Mouse (Mus musculus): Measurements from ENCODE around the gene Mrpl53. TPM values are rescaled to one million over a fixed set of nuclear protein-coding genes. Genes with fewer than 3 reads are reported as not detected.
A peak's percentile ranks its signal among the peaks of the same experiment; 100 is the strongest.
"Not testable (repeated sequence)": the region's sequence is repeated elsewhere in the genome, so short reads cannot be mapped to it uniquely, and the experiment has no call there.

Mrpl53 gene
- polyA plus RNA-seq, 1 experiment from 2014 or later: 113 TPM

DNA sequence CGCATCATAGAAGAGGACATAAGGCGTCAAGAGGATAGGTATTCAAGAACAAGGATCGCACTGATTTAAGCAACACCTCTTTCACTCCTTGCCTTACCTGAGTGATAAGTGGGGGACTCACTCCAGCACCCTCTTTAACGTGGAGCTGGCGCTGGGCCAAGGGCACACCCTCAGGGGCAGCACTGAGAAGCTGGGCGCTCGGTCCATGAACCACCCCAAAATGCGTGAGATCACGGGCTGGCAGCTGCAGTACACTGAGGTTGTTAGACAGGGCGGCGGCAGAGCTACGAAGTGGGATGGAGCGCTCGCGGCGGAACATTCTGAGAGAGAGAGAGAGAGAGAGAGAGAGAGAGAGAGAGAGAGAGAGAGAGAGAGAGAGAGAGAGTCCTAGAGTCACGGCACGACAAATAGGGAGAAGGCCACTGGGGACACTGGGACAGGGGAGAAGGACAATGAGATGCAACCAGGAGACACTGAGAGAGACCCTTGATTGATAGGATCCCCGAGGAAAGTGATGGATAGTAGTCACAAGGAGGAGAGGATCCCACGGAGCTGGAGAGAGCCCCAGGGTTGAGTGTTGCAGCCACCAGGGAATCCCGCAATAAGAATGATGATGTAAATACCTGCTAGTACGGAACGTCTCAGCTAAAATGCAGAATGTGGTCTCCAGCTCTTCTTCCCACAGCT, 46.9 kb downstream of the Mrpl53 start:
- Histone ChIP-seq H3K36me3 (ENCODE audit: control insufficient read depth, insufficient read depth) (peaks cover 19% of the 10 kb centered on the region), H3K4me1 (replicated peaks; ENCODE audit: control insufficient read depth, insufficient read depth, low read length) (peaks cover 6% of the 10 kb centered on the region), H3K27ac (ENCODE audit: low read depth, low read length) (no peak overlapping the region), H3K27me3 (replicated peaks; ENCODE audit: control insufficient read depth, insufficient read depth, low read length) (0 out of 2 replicates have a peak, but pooled peaks cover under 1% of the 10 kb centered on the region), H3K9me3 (ENCODE audit: control insufficient read depth) (no peaks in the 10 kb centered on the region), H3K4me2 (replicated peaks; ENCODE audit: low read depth) (peak overlapping the region; percentile 88), H3K4me3 (ENCODE audit: low read depth, low read length) (peak overlapping the region; percentile 47), H3K9ac (ENCODE audit: low read depth, low read length) (no peak overlapping the region)
- WGBS: 9% methylated on average over 23 of the region's 23 CpGs
- no peak for ATAC-seq
- TF ChIP-seq CTCF (IDR thresholded peaks at IDR 0.05; ENCODE audit: low read depth): no peak

DNA sequence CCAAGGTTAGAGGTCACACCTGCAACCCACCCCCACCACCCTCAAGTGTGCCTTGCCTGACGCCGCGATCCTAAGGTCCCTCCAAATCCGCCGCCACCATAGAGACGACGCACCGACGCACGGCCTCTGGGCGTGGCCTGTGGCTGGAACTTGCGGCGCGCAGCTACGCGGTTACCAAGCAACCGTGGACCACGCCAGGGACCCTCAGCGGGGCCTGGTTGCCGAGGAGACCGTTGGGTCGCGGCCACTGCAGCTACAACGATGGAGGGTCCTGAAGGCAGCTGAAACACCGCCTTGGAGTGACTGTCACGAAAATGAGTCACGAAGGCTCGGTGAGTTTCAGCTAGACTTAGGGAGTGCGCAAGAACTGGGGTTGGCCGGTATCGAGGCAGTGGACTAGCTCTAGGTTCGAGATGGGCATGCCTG, 47.4 kb downstream of the Mrpl53 start, which contains the start of the genes Wdr54 and 1700003E16Rik:
Wdr54 (minus strand) TSS at position 139 of the 426 bp plus-strand sequence.
1700003E16Rik (plus strand) TSS at position 146 of the 426 bp plus-strand sequence.
- H3K27me3 ChIP-seq (replicated peaks; ENCODE audit: control insufficient read depth, insufficient read depth, low read length): 0 out of 2 replicates have a peak, but pooled peaks cover 6% of the 10 kb centered on the region

DNA sequence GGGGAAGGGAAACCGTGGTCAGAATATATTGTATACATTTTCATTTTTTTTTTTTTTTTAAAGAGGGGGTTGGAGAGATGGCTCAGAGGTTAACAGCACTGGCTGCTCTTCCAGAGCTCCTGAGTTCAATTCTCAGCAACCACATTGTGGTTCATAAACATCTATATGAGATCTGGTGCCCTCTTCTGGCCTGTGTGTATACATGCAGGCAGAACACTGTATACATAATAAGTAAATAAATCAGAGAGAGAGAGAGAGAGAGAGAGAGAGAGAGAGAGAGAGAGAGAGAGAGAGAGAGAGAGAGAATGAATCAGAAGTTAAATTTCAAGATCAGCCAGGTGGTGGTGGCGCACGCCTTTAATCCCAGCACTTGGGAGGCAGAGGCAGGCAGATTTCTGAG, 50.6 kb downstream of the Mrpl53 start:
- H3K9me3 ChIP-seq (ENCODE audit: control insufficient read depth); ATAC-seq; H3K4me3 ChIP-seq (ENCODE audit: low read depth, low read length); H3K9ac ChIP-seq (ENCODE audit: low read depth, low read length); H3K4me2 ChIP-seq (replicated peaks; ENCODE audit: low read depth); H3K36me3 ChIP-seq (ENCODE audit: control insufficient read depth, insufficient read depth); H3K27ac ChIP-seq (ENCODE audit: low read depth, low read length): not testable (repeated sequence)
- Histone ChIP-seq H3K27me3 (replicated peaks; ENCODE audit: control insufficient read depth, insufficient read depth, low read length) (peaks cover 13% of the 10 kb centered on the region; the same call in 1 of the 2 replicates), H3K4me1 (replicated peaks; ENCODE audit: control insufficient read depth, insufficient read depth, low read length) (peaks cover 17% of the 10 kb centered on the region)
- WGBS: 25% methylated on average over 3 of the region's 3 CpGs
- peak; percentile 76 for TF ChIP-seq CTCF (IDR thresholded peaks at IDR 0.05; ENCODE audit: low read depth)

More for the DNA sequence above, 47.4 kb downstream of the Mrpl53 start, which contains the start of the genes Wdr54 and 1700003E16Rik:
- Histone ChIP-seq H3K4me3 (ENCODE audit: low read depth, low read length) (peak within 1 kb of the TSS; percentile 47), H3K4me1 (replicated peaks; ENCODE audit: control insufficient read depth, insufficient read depth, low read length) (peaks cover 6% of the 10 kb centered on the region), H3K9me3 (ENCODE audit: control insufficient read depth) (no peaks in the 10 kb centered on the region), H3K9ac (ENCODE audit: low read depth, low read length) (no peak within 1 kb of the TSS), H3K4me2 (replicated peaks; ENCODE audit: low read depth) (peak within 1 kb of the TSS; percentile 88), H3K27ac (ENCODE audit: low read depth, low read length) (no peak within 1 kb of the TSS), H3K36me3 (ENCODE audit: control insufficient read depth, insufficient read depth) (peaks cover 13% of the 10 kb centered on the region)
- TF ChIP-seq CTCF (IDR thresholded peaks at IDR 0.05; ENCODE audit: low read depth): no peak
- ATAC-seq: 0 out of 2 replicates have a peak, but pooled peaks have one; percentile 25
- under 1% methylated on average over 32 of the region's 32 CpGs for WGBS

MicroRNA genes within 50 kb of the gene (microRNA counts, 519-probe panel; counts per million panel counts)
- not detected for microRNA mmu-miR-3470a+mmu-miR-3470b

Small RNAs within 50 kb of the gene (microRNA-seq; reads per million reads assigned to microRNA genes)
- gene Mir3470a: not detected

Other genes with a start within 250 kb of the Mrpl53 start
- 0.56 and 0.64 TPM in 2 replicates for gene Sema4f, start 169.3 kb upstream of the Mrpl53 start, polyA plus RNA-seq (2015; fragmentation: Nextera tagmentation; extraction: Ambion mirVana)
- 0.16 TPM in 1 of 2 replicates, not detected in the other for gene M1ap, start 162.1 kb upstream of the Mrpl53 start, polyA plus RNA-seq (2015; fragmentation: Nextera tagmentation; extraction: Ambion mirVana)
- 7.7 and 8.8 TPM in 2 replicates for gene Dok1, start 75.6 kb upstream of the Mrpl53 start, polyA plus RNA-seq (2015; fragmentation: Nextera tagmentation; extraction: Ambion mirVana)
- 4.1 and 4.7 TPM in 2 replicates for gene Loxl3, start 74.9 kb upstream of the Mrpl53 start, polyA plus RNA-seq (2015; fragmentation: Nextera tagmentation; extraction: Ambion mirVana)
- 191 and 210 TPM in 2 replicates for gene Aup1, start 54.5 kb upstream of the Mrpl53 start, polyA plus RNA-seq (2015; fragmentation: Nextera tagmentation; extraction: Ambion mirVana)
- 22.7 and 24.0 TPM in 2 replicates for gene Htra2, start 53.8 kb upstream of the Mrpl53 start, polyA plus RNA-seq (2015; fragmentation: Nextera tagmentation; extraction: Ambion mirVana)
- 24.8 and 27.1 TPM in 2 replicates for gene Dqx1, start 51.2 kb upstream of the Mrpl53 start, polyA plus RNA-seq (2015; fragmentation: Nextera tagmentation; extraction: Ambion mirVana)
- gene Tlx2, start 38.7 kb upstream of the Mrpl53 start, polyA plus RNA-seq (2015; fragmentation: Nextera tagmentation; extraction: Ambion mirVana): 7.6 and 8.4 TPM in 2 replicates
- 13.6 and 14.4 TPM in 2 replicates for gene Pcgf1, start 31.2 kb upstream of the Mrpl53 start, polyA plus RNA-seq (2015; fragmentation: Nextera tagmentation; extraction: Ambion mirVana)
- gene Lbx2, start 22.7 kb upstream of the Mrpl53 start, polyA plus RNA-seq (2015; fragmentation: Nextera tagmentation; extraction: Ambion mirVana): 0.23 TPM in 1 of 2 replicates, not detected in the other
- gene Ccdc142, start 7.4 kb upstream of the Mrpl53 start, polyA plus RNA-seq (2015; fragmentation: Nextera tagmentation; extraction: Ambion mirVana): 0.84 and 1.3 TPM in 2 replicates
- 1.1 and 1.2 TPM in 2 replicates for gene Gm42688, start 7.4 kb upstream of the Mrpl53 start, polyA plus RNA-seq (2015; fragmentation: Nextera tagmentation; extraction: Ambion mirVana)
- 18.4 and 20.9 TPM in 2 replicates for gene Mogs, start 6.5 kb downstream of the Mrpl53 start, polyA plus RNA-seq (2015; fragmentation: Nextera tagmentation; extraction: Ambion mirVana)
- 69.1 and 72.7 TPM in 2 replicates for gene Wbp1, start 12.5 kb downstream of the Mrpl53 start, polyA plus RNA-seq (2015; fragmentation: Nextera tagmentation; extraction: Ambion mirVana)
- gene Ino80b, start 16.4 kb downstream of the Mrpl53 start, polyA plus RNA-seq (2015; fragmentation: Nextera tagmentation; extraction: Ambion mirVana): 6.0 and 8.5 TPM in 2 replicates
- 19.7 and 21.1 TPM in 2 replicates for gene Rtkn, start 26.4 kb downstream of the Mrpl53 start, polyA plus RNA-seq (2015; fragmentation: Nextera tagmentation; extraction: Ambion mirVana)
- gene Wdr54, start 47.4 kb downstream of the Mrpl53 start, polyA plus RNA-seq (2015; fragmentation: Nextera tagmentation; extraction: Ambion mirVana): 1.0 and 1.2 TPM in 2 replicates
- gene 1700003E16Rik, start 47.4 kb downstream of the Mrpl53 start, polyA plus RNA-seq (2015; fragmentation: Nextera tagmentation; extraction: Ambion mirVana): 0.60 and 1.0 TPM in 2 replicates
- gene Dctn1, start 56.9 kb downstream of the Mrpl53 start, polyA plus RNA-seq (2015; fragmentation: Nextera tagmentation; extraction: Ambion mirVana): 47.1 and 49.9 TPM in 2 replicates
- 1.5 and 1.7 TPM in 2 replicates for gene Slc4a5, start 110.8 kb downstream of the Mrpl53 start, polyA plus RNA-seq (2015; fragmentation: Nextera tagmentation; extraction: Ambion mirVana)
- gene Mthfd2, start 216.9 kb downstream of the Mrpl53 start, polyA plus RNA-seq (2015; fragmentation: Nextera tagmentation; extraction: Ambion mirVana): 17.6 and 18.4 TPM in 2 replicates
- gene Mob1a, start 217.0 kb downstream of the Mrpl53 start, polyA plus RNA-seq (2015; fragmentation: Nextera tagmentation; extraction: Ambion mirVana): 29.7 and 30.8 TPM in 2 replicates
- gene Bola3, start 240.1 kb downstream of the Mrpl53 start, polyA plus RNA-seq (2015; fragmentation: Nextera tagmentation; extraction: Ambion mirVana): 167 and 184 TPM in 2 replicates

Measured in intestine, postnatal 0 days (tissue).